Mouse (Mus musculus) spleen, adult 2 months (tissue): Measurements from ENCODE around the gene Slc24a1. TPM values are rescaled to one million over a fixed set of nuclear protein-coding genes. Genes with fewer than 3 reads are reported as not detected.

Experiments
- DNase-seq, 2 experiments: peaks; one replicate each; pipeline versions ENCODE4 v3.0.0 to v3.0.0-alpha.2; 2012 to 2021; ENCODE audit warnings: low spot score in 2 of 2, low read depth in 1 of 2
- H3K27ac ChIP-seq: fragments of 200-500 bp; 2 replicates; pipeline ENCODE4 v1.5.1; 2012; ENCODE audit warnings: low read length, inconsistent platforms; ENCODE audit not compliant: insufficient read depth
- H3K27me3 ChIP-seq: fragments of 200-500 bp; 2 replicates; pipeline ENCODE4 v1.6.1; 2012; ENCODE audit warnings: mild to moderate bottlenecking, moderate library complexity, low read length, inconsistent platforms; ENCODE audit not compliant: control insufficient read depth, insufficient read depth
- H3K36me3 ChIP-seq: fragments of 200-500 bp; 2 replicates; pipeline ENCODE4 v1.6.1; 2012; ENCODE audit warnings: mild to moderate bottlenecking, low read length, inconsistent platforms; ENCODE audit not compliant: control insufficient read depth, insufficient read depth
- H3K4me1 ChIP-seq: fragments of 200-500 bp; 2 replicates; pipeline ENCODE4 v1.6.1; 2011; ENCODE audit warnings: inconsistent platforms; ENCODE audit not compliant: control insufficient read depth, insufficient read depth, insufficient read length
- H3K4me3 ChIP-seq: fragments of 200-500 bp; 2 replicates; pipeline ENCODE4 v1.5.1; 2011; ENCODE audit warnings: mild to moderate bottlenecking, inconsistent platforms; ENCODE audit not compliant: insufficient read depth, insufficient read length; ENCODE audit errors: extremely low read depth
- CTCF ChIP-seq: fragments of 200-500 bp; IDR thresholded peaks from 2 replicates; pipeline ENCODE4 v1.5.1; 2011; ENCODE audit warnings: mild to moderate bottlenecking, inconsistent platforms; ENCODE audit not compliant: insufficient read depth, insufficient read length, insufficient replicate concordance; ENCODE audit errors: extremely low read depth
- POLR2A ChIP-seq: fragments of 200-500 bp; IDR thresholded peaks from 2 replicates; pipeline ENCODE4 v1.6.1; 2011; ENCODE audit warnings: low read depth, low read length, inconsistent platforms
- WGBS: fragments of 180-500 bp; shearing (Covaris S2); methylation state at CpG from one replicate; pipeline ENCODE4 v1.1.7; 2018; 5-methylcytosine and 5-hydroxymethylcytosine counted together
- polyA plus RNA-seq: library from polyadenylated mRNA; depleted of rRNA; stranded (reverse); fragments of >200 nt; gene quantifications from 2 replicates; pipeline ENCODE4 v1.2.3, GENCODE M21; 2012

Gene Slc24a1
- polyA plus RNA-seq, 1 experiment: not detected

DNA sequence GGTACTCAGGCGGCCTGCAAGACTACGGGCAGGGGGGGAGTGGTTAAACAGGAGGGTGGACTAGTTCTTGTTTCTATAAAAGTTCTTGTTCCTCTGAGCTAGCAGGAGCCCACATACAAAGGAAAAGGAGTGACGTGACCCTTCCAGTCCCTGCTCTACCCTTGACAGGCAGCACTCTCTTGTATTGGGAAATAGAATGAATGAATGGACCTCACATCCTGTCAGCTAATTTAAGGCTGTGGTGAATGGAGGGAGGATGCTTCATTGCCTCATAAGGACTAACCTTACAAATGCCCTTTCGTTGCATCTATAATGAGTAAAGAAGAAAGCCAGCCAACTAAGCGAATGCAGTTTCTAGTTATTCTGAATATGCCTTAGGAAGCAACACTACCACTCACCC is 25.6 kb downstream of the Slc24a1 start:
- Histone ChIP-seq H3K27me3 (no peaks in the 10 kb centered on the region), H3K4me1 (0 out of 2 replicates have a peak, but pooled peaks cover 2% of the 10 kb centered on the region), H3K4me3 (no peak overlapping the region), H3K27ac (no peak overlapping the region), H3K36me3 (peaks cover 3% of the 10 kb centered on the region)
- WGBS: 36% methylated on average over 5 of the region's 5 CpGs
- no peak for DNase-seq
- TF ChIP-seq CTCF (no peak), POLR2A (no peak)

DNA sequence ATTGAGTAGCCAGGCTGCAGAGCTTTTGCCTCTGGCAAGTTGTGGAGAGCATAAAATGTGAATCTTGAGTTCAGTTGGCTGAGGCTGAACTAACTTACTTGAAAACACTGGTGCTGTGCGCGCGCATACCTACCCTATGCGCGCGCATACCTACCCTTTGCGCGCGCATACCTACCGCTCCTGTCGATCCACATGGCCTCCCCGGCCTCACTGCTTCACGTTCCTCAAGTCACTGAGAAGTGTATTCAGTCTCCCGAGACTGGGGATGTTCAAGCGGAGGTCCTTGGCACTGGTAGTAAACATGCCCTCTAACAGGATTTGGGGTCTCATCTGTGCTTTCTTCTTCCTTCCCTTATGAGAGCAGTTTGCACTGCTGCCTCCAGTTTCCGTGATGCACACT is 32.8 kb downstream of the Slc24a1 start:
- H3K27me3 ChIP-seq: no peaks in the 10 kb centered on the region; the same call in 1 of the 2 replicates
- 73% methylated on average over 16 of the region's 16 CpGs for WGBS
- peaks cover 2% of the 10 kb centered on the region; the same call in 1 of the 2 replicates for H3K4me1 ChIP-seq
- TF ChIP-seq POLR2A: no peak
- no peak for TF ChIP-seq CTCF
- H3K36me3 ChIP-seq: peaks cover 21% of the 10 kb centered on the region
- peak in 1 of 2 experiments; percentile 29 for DNase-seq
- H3K27ac ChIP-seq: peak overlapping the region; percentile 27
- peak overlapping the region; percentile 31 for H3K4me3 ChIP-seq

DNA sequence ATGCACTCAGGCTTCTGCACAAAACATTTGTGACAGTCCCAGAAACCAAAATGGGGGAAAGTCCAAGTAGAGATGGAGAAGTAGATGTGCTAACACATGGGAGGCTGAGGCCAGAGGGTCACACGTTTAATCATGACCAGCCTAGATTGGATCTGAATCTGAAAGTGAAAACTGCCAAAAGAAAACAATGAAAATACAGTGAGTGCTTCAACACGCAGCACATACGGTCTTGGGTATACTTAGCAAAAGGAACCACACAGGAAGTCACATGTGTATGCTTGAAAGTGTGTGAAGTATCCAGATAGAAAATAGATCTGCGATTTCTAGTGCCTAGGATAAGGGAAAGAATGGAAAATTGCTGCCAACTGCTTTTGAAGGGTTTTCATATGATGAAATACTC is 36.8 kb downstream of the Slc24a1 start:
- TF ChIP-seq CTCF (no peak), POLR2A (no peak)
- H3K27ac ChIP-seq: peak overlapping the region; percentile 45; the same call in 1 of the 2 replicates
- H3K27me3 ChIP-seq: no peaks in the 10 kb centered on the region; the same call in 1 of the 2 replicates
- H3K4me3 ChIP-seq: no peak overlapping the region
- H3K36me3 ChIP-seq: peaks cover 40% of the 10 kb centered on the region
- 10% methylated on average over 4 of the region's 4 CpGs for WGBS
- DNase-seq: peak in 1 of 2 experiments; percentile 21
- peaks cover 2% of the 10 kb centered on the region; the same call in 1 of the 2 replicates for H3K4me1 ChIP-seq

DNA sequence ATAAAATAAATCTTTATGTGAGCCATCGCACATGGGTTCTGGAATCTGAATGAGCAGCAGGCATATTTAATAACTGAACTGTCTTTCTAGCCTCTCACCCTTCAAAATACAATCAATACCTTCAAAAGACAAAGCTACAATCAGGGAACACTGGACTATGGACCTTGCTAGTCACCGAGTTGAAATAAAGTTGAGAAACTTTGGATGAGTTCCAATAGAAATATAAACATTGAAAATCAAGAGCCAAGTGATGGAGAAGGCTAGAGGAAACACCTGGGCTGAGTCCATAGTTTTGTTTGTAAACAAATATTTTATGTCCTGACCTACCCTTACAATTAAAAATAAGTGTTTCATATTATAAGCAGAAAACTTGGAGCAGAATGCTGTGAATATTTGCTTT is 37.4 kb downstream of the Slc24a1 start:
- no peak for DNase-seq
- TF ChIP-seq CTCF (no peak), POLR2A (no peak)
- Histone ChIP-seq H3K27me3 (no peaks in the 10 kb centered on the region; the same call in 1 of the 2 replicates), H3K4me1 (peaks cover 2% of the 10 kb centered on the region; the same call in 1 of the 2 replicates), H3K4me3 (no peak overlapping the region), H3K36me3 (peaks cover 42% of the 10 kb centered on the region), H3K27ac (no peak overlapping the region)
- 93% methylated on average over 2 of the region's 2 CpGs for WGBS

GRCm38 (mm10) chr9:64913406-64913805 is 38.0 kb downstream of the Slc24a1 start:
- peaks cover 40% of the 10 kb centered on the region for H3K36me3 ChIP-seq
- H3K4me1 ChIP-seq: peaks cover 2% of the 10 kb centered on the region; the same call in 1 of the 2 replicates
- no peaks in the 10 kb centered on the region; the same call in 1 of the 2 replicates for H3K27me3 ChIP-seq
- DNase-seq: no peak
- no peak overlapping the region for H3K27ac ChIP-seq
- WGBS: 95% methylated on average over 4 of the region's 4 CpGs
- TF ChIP-seq POLR2A (no peak), CTCF (no peak)
- no peak overlapping the region for H3K4me3 ChIP-seq

GRCm38 (mm10) chr9:64907441-64907840 is 44.0 kb downstream of the Slc24a1 start:
- TF ChIP-seq POLR2A: no peak
- no peak for TF ChIP-seq CTCF
- WGBS: 98% methylated on average over 3 of the region's 3 CpGs
- H3K4me1 ChIP-seq: no peaks in the 10 kb centered on the region
- DNase-seq: no peak
- H3K4me3 ChIP-seq: no peak overlapping the region
- no peaks in the 10 kb centered on the region for H3K27me3 ChIP-seq
- H3K36me3 ChIP-seq: peaks cover 46% of the 10 kb centered on the region
- no peak overlapping the region for H3K27ac ChIP-seq

DNA sequence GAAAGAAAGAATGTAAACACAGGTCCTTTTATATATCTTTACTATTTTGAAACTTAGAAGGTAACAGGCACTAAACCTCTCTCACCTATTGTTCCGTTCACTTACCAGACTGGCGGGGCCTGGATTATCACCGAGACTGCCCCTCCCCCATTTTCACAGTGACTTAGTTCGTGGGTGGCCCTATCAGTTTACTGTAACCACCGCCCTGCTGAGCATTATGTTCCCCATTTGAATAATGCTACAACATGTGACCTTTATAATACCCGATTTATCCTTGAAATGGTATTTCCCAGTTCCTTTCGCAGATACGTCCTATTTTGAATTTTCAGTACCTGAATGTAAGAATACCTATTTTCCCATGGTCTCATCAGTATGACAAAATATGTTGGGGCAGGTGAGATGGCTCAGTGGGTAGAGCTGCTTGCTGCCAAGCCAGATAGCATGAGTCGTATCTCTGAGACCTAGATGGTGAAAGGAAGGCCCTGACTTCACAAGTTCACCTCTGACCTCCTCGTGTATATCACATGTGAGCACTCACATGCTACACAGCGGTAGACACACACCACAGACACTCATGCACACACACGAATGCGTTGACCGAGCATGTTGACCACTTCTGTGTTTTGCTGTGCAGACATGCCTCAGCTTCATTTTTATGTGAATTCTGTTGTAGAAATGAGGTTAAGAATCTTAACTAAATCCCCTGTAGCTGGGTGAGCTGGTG is 46.3 kb downstream of the Slc24a1 start:
- no peak for DNase-seq
- Histone ChIP-seq H3K36me3 (peaks cover 39% of the 10 kb centered on the region), H3K27me3 (no peaks in the 10 kb centered on the region), H3K4me3 (no peak overlapping the region), H3K27ac (no peak overlapping the region), H3K4me1 (no peaks in the 10 kb centered on the region)
- WGBS: 92% methylated on average over 14 of the region's 14 CpGs
- TF ChIP-seq POLR2A: no peak
- TF ChIP-seq CTCF: no peak
